Mouse (Mus musculus): ENCODE data around the gene Itpkb. TPM values are rescaled to one million over a fixed set of nuclear protein-coding genes. Genes with fewer than 3 reads are reported as not detected.

Itpkb gene
- total RNA-seq, 1 experiment, result 3.3 TPM

- Histone ChIP-seq H3K27ac (ENCODE audit: insufficient read depth, low read depth, low read length, poor library complexity, severe bottlenecking) (no peak overlapping the region), H3K9ac (ENCODE audit: insufficient read depth, low read depth, low read length, poor library complexity, severe bottlenecking) (no peak overlapping the region), H3K4me1 (ENCODE audit: control insufficient read depth in 2 of 2, insufficient read depth in 2 of 2, low read length in 2 of 2, poor library complexity in 1 of 2) (no peaks in the 10 kb centered on the region), H3K9me3 (ENCODE audit: control insufficient read depth, insufficient read depth, low read depth, low read length) (no peaks in the 10 kb centered on the region), H3K36me3 (ENCODE audit: control insufficient read depth, insufficient read depth, low read length, poor library complexity, severe bottlenecking) (no peaks in the 10 kb centered on the region), H3K4me3 (ENCODE audit: insufficient read depth in 1 of 2, low read depth in 1 of 2, low read length in 2 of 2, poor library complexity in 1 of 2, severe bottlenecking in 1 of 2) (no peak overlapping the region)
- no peak for DNase-seq (ENCODE audit: low read depth, low spot score)
- in situ Hi-C loops (cut with MboI; ENCODE audit: low sequenced_read_pairs in 2 of 2, unreplicated experiment in 2 of 2), result no loop called here
- TF ChIP-seq ZNF384 (IDR thresholded peaks at IDR 0.05; ENCODE audit: low read depth, low read length) (no peak), ZC3H11A (IDR thresholded peaks at IDR 0.05; ENCODE audit: borderline replicate concordance, low read depth, low read length) (no peak), CHD2 (IDR thresholded peaks at IDR 0.05; ENCODE audit: low read depth, low read length) (no peak), HCFC1 (IDR thresholded peaks at IDR 0.05; ENCODE audit: borderline replicate concordance, insufficient read depth, low read length) (no peak), MAFK (IDR thresholded peaks at IDR 0.05; ENCODE audit: insufficient read depth, low read depth, low read length) (no peak)
Measured at GRCm38 (mm10) chr1:180358466-180358865, 28.2 kb downstream of the Itpkb start.

- no peak for DNase-seq (ENCODE audit: low read depth, low spot score)
- H3K27ac ChIP-seq (ENCODE audit: insufficient read depth, low read depth, low read length, poor library complexity, severe bottlenecking), result no peak overlapping the region
- TF ChIP-seq MAFK (IDR thresholded peaks at IDR 0.05; ENCODE audit: insufficient read depth, low read depth, low read length), result no peak
- TF ChIP-seq ZC3H11A (IDR thresholded peaks at IDR 0.05; ENCODE audit: borderline replicate concordance, low read depth, low read length), result no peak
- TF ChIP-seq ZNF384 (IDR thresholded peaks at IDR 0.05; ENCODE audit: low read depth, low read length), result no peak
- TF ChIP-seq HCFC1 (IDR thresholded peaks at IDR 0.05; ENCODE audit: borderline replicate concordance, insufficient read depth, low read length), result no peak
- no peak for TF ChIP-seq CHD2 (IDR thresholded peaks at IDR 0.05; ENCODE audit: low read depth, low read length)
- no peaks in the 10 kb centered on the region for H3K36me3 ChIP-seq (ENCODE audit: control insufficient read depth, insufficient read depth, low read length, poor library complexity, severe bottlenecking)
- H3K4me3 ChIP-seq (ENCODE audit: insufficient read depth in 1 of 2, low read depth in 1 of 2, low read length in 2 of 2, poor library complexity in 1 of 2, severe bottlenecking in 1 of 2), result no peak overlapping the region
- no peaks in the 10 kb centered on the region for H3K9me3 ChIP-seq (ENCODE audit: control insufficient read depth, insufficient read depth, low read depth, low read length)
- H3K9ac ChIP-seq (ENCODE audit: insufficient read depth, low read depth, low read length, poor library complexity, severe bottlenecking), result no peak overlapping the region
- H3K4me1 ChIP-seq (ENCODE audit: control insufficient read depth in 2 of 2, insufficient read depth in 2 of 2, low read length in 2 of 2, poor library complexity in 1 of 2), result no peaks in the 10 kb centered on the region
- in situ Hi-C loops (cut with MboI; ENCODE audit: low sequenced_read_pairs in 2 of 2, unreplicated experiment in 2 of 2), result no loop called here
Measured at GRCm38 (mm10) chr1:180359311-180359710, 29.0 kb downstream of the Itpkb start.

- TF ChIP-seq ZC3H11A (IDR thresholded peaks at IDR 0.05; ENCODE audit: borderline replicate concordance, low read depth, low read length), result no peak
- no peak for TF ChIP-seq MAFK (IDR thresholded peaks at IDR 0.05; ENCODE audit: insufficient read depth, low read depth, low read length)
- TF ChIP-seq CHD2 (IDR thresholded peaks at IDR 0.05; ENCODE audit: low read depth, low read length), result no peak
- H3K36me3 ChIP-seq (ENCODE audit: control insufficient read depth, insufficient read depth, low read length, poor library complexity, severe bottlenecking), result no peaks in the 10 kb centered on the region
- H3K9ac ChIP-seq (ENCODE audit: insufficient read depth, low read depth, low read length, poor library complexity, severe bottlenecking), result no peak overlapping the region
- no peaks in the 10 kb centered on the region for H3K9me3 ChIP-seq (ENCODE audit: control insufficient read depth, insufficient read depth, low read depth, low read length)
- no peak overlapping the region for H3K27ac ChIP-seq (ENCODE audit: insufficient read depth, low read depth, low read length, poor library complexity, severe bottlenecking)
- no peaks in the 10 kb centered on the region for H3K4me1 ChIP-seq (ENCODE audit: control insufficient read depth in 2 of 2, insufficient read depth in 2 of 2, low read length in 2 of 2, poor library complexity in 1 of 2)
- H3K4me3 ChIP-seq (ENCODE audit: insufficient read depth in 1 of 2, low read depth in 1 of 2, low read length in 2 of 2, poor library complexity in 1 of 2, severe bottlenecking in 1 of 2), result no peak overlapping the region
- in situ Hi-C loops (cut with MboI; ENCODE audit: low sequenced_read_pairs in 2 of 2, unreplicated experiment in 2 of 2), result no loop called here
- DNase-seq (ENCODE audit: low read depth, low spot score), result no peak
Measured at GRCm38 (mm10) chr1:180362176-180362575, 31.9 kb downstream of the Itpkb start.

- no peaks in the 10 kb centered on the region for H3K36me3 ChIP-seq (ENCODE audit: control insufficient read depth, insufficient read depth, low read length, poor library complexity, severe bottlenecking)
- TF ChIP-seq CHD2 (IDR thresholded peaks at IDR 0.05; ENCODE audit: low read depth, low read length), result no peak
- TF ChIP-seq ZC3H11A (IDR thresholded peaks at IDR 0.05; ENCODE audit: borderline replicate concordance, low read depth, low read length), result no peak
- no peak for TF ChIP-seq MAFK (IDR thresholded peaks at IDR 0.05; ENCODE audit: insufficient read depth, low read depth, low read length)
- TF ChIP-seq ZNF384 (IDR thresholded peaks at IDR 0.05; ENCODE audit: low read depth, low read length), result no peak
- TF ChIP-seq HCFC1 (IDR thresholded peaks at IDR 0.05; ENCODE audit: borderline replicate concordance, insufficient read depth, low read length), result no peak
- in situ Hi-C loops (cut with MboI; ENCODE audit: low sequenced_read_pairs in 2 of 2, unreplicated experiment in 2 of 2), result no loop called here
- no peaks in the 10 kb centered on the region for H3K9me3 ChIP-seq (ENCODE audit: control insufficient read depth, insufficient read depth, low read depth, low read length)
- no peak overlapping the region for H3K27ac ChIP-seq (ENCODE audit: insufficient read depth, low read depth, low read length, poor library complexity, severe bottlenecking)
- no peak overlapping the region for H3K9ac ChIP-seq (ENCODE audit: insufficient read depth, low read depth, low read length, poor library complexity, severe bottlenecking)
- DNase-seq (ENCODE audit: low read depth, low spot score), result no peak
- no peaks in the 10 kb centered on the region for H3K4me1 ChIP-seq (ENCODE audit: control insufficient read depth in 2 of 2, insufficient read depth in 2 of 2, low read length in 2 of 2, poor library complexity in 1 of 2)
- no peak overlapping the region for H3K4me3 ChIP-seq (ENCODE audit: insufficient read depth in 1 of 2, low read depth in 1 of 2, low read length in 2 of 2, poor library complexity in 1 of 2, severe bottlenecking in 1 of 2)
Measured at GRCm38 (mm10) chr1:180362844-180363243, 32.6 kb downstream of the Itpkb start.

- in situ Hi-C loops (cut with MboI; ENCODE audit: low sequenced_read_pairs in 2 of 2, unreplicated experiment in 2 of 2), result no loop called here
- Histone ChIP-seq H3K4me3 (ENCODE audit: insufficient read depth in 1 of 2, low read depth in 1 of 2, low read length in 2 of 2, poor library complexity in 1 of 2, severe bottlenecking in 1 of 2) (no peak overlapping the region), H3K9me3 (ENCODE audit: control insufficient read depth, insufficient read depth, low read depth, low read length) (no peaks in the 10 kb centered on the region), H3K27ac (ENCODE audit: insufficient read depth, low read depth, low read length, poor library complexity, severe bottlenecking) (no peak overlapping the region), H3K4me1 (ENCODE audit: control insufficient read depth in 2 of 2, insufficient read depth in 2 of 2, low read length in 2 of 2, poor library complexity in 1 of 2) (no peaks in the 10 kb centered on the region), H3K36me3 (ENCODE audit: control insufficient read depth, insufficient read depth, low read length, poor library complexity, severe bottlenecking) (no peaks in the 10 kb centered on the region), H3K9ac (ENCODE audit: insufficient read depth, low read depth, low read length, poor library complexity, severe bottlenecking) (no peak overlapping the region)
- DNase-seq (ENCODE audit: low read depth, low spot score), result no peak
- TF ChIP-seq CHD2 (IDR thresholded peaks at IDR 0.05; ENCODE audit: low read depth, low read length) (no peak), ZC3H11A (IDR thresholded peaks at IDR 0.05; ENCODE audit: borderline replicate concordance, low read depth, low read length) (no peak), HCFC1 (IDR thresholded peaks at IDR 0.05; ENCODE audit: borderline replicate concordance, insufficient read depth, low read length) (no peak), MAFK (IDR thresholded peaks at IDR 0.05; ENCODE audit: insufficient read depth, low read depth, low read length) (no peak), ZNF384 (IDR thresholded peaks at IDR 0.05; ENCODE audit: low read depth, low read length) (no peak)
Measured at GRCm38 (mm10) chr1:180363317-180363716, 33.0 kb downstream of the Itpkb start.
